Mouse (Mus musculus) induced T-regulatory cell, adult 2 months (primary cell): ENCODE results near the gene Erbb3.
A peak's percentile ranks its signal among the peaks of the same experiment; 100 is the strongest.
"Not testable (repeated sequence)": the region's sequence is repeated elsewhere in the genome, so short reads cannot be mapped to it uniquely, and the experiment has no call there.

Source experiments
- DNase-seq: peaks from one replicate; pipeline ENCODE4 v3.0.0-alpha.2; 2012; ENCODE audit warnings: low read depth

Gene Erbb3

GRCm38 (mm10) chr10:128589464-128590192 lies at the start of gene Erbb3:
Erbb3 (minus strand) TSS chr10:128589652.
- DNase-seq: peak; percentile 79

- peak; percentile 95 for DNase-seq
Measured at GRCm38 (mm10) chr10:128637011-128637410, 47.6 kb upstream of the Erbb3 start.

- DNase-seq: peak; percentile 80
Measured at GRCm38 (mm10) chr10:128636561-128636960, 47.1 kb upstream of the Erbb3 start.

GRCm38 (mm10) chr10:128635697-128636096 lies 46.2 kb upstream of the Erbb3 start:
- DNase-seq: no peak

- no peak for DNase-seq
Measured at GRCm38 (mm10) chr10:128631571-128631970, 42.1 kb upstream of the Erbb3 start.

- DNase-seq: not testable (repeated sequence)
Measured at GRCm38 (mm10) chr10:128630306-128630705, 40.9 kb upstream of the Erbb3 start.

- no peak for DNase-seq
Measured at GRCm38 (mm10) chr10:128629746-128630145, 40.3 kb upstream of the Erbb3 start.

GRCm38 (mm10) chr10:128627398-128628317 lies 38.2 kb upstream of the Erbb3 start:
- no peak for DNase-seq

- DNase-seq: peak; percentile 99
Measured at GRCm38 (mm10) chr10:128626311-128627310, 37.2 kb upstream of the Erbb3 start, which contains the start of gene Rps26. Rps26 (minus strand) TSS chr10:128626747.

GRCm38 (mm10) chr10:128625287-128625894 lies 35.9 kb upstream of the Erbb3 start:
- DNase-seq: no peak

- DNase-seq: not testable (repeated sequence)
Measured at GRCm38 (mm10) chr10:128623106-128623613, 33.7 kb upstream of the Erbb3 start.

GRCm38 (mm10) chr10:128622702-128623101 lies 33.2 kb upstream of the Erbb3 start:
- DNase-seq: no peak

- no peak for DNase-seq
Measured at GRCm38 (mm10) chr10:128621986-128622520, 32.6 kb upstream of the Erbb3 start.

- no peak for DNase-seq
Measured at GRCm38 (mm10) chr10:128620241-128620640, 30.8 kb upstream of the Erbb3 start.

GRCm38 (mm10) chr10:128619148-128619547 lies 29.7 kb upstream of the Erbb3 start:
- not testable (repeated sequence) for DNase-seq

- DNase-seq: no peak
Measured at GRCm38 (mm10) chr10:128618570-128618969, 29.1 kb upstream of the Erbb3 start.

- DNase-seq: not testable (repeated sequence)
Measured at GRCm38 (mm10) chr10:128615798-128616448, 26.5 kb upstream of the Erbb3 start.

- DNase-seq: no peak
Measured at GRCm38 (mm10) chr10:128614934-128615333, 25.5 kb upstream of the Erbb3 start.

- DNase-seq: not testable (repeated sequence)
Measured at GRCm38 (mm10) chr10:128613820-128614219, 24.4 kb upstream of the Erbb3 start.

- peak; percentile 74 for DNase-seq
Measured at GRCm38 (mm10) chr10:128613154-128613440, 23.6 kb upstream of the Erbb3 start.
